Mouse (Mus musculus): ENCODE measurements at regions not wholly inside any gene's neighbourhood (a gene's known extent, or its start where the extent isn't known, plus 50 kb on each side); places are given as distances from the start of the nearest gene placed in this dataset.
A peak's percentile ranks its signal among the peaks of the same experiment; 100 is the strongest.

DNA sequence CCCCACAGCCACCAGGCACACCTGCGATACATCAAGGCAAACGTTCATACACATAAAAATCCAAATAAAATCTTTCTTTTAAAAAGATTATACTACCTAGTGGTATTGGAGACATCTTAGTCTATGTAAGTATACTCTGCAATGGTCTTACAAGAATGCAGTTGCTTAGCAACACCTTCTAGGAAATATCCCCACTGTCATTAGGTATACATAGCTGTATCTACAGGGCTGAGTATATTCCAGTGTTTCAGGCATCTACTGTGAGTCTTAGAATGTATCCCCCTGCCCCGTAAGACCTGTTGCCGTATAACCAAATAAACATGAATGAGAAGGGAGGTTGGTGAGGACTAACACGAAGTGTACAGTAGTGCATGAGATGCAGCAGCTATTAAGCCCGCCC, 142.8 kb upstream of the Nabp1 start:
- no peaks in the 10 kb centered on the region for H3K36me3 ChIP-seq (ENCODE audit: control insufficient read depth, insufficient read depth, low read length, poor library complexity, severe bottlenecking)
- peaks cover 1% of the 10 kb centered on the region for H3K4me1 ChIP-seq (ENCODE audit: control insufficient read depth, insufficient read depth, low read length)
- TF ChIP-seq EP300 (IDR thresholded peaks at IDR 0.05; ENCODE audit: insufficient read depth, low read depth, low read length) (no peak), POLR2A (IDR thresholded peaks at IDR 0.05; ENCODE audit: insufficient read depth, low read length) (no peak), CTCF (IDR thresholded peaks at IDR 0.05; ENCODE audit: low read depth, low read length) (no peak)
- H3K27ac ChIP-seq (ENCODE audit: insufficient read depth, low read length): no peak overlapping the region
- no peaks in the 10 kb centered on the region for H3K9me3 ChIP-seq (replicated peaks; ENCODE audit: control insufficient read depth, insufficient read depth, low read length, poor library complexity, severe bottlenecking)
- no peaks in the 10 kb centered on the region for H3K27me3 ChIP-seq (ENCODE audit: control insufficient read depth, insufficient read depth, low read length, poor library complexity, severe bottlenecking)
- no peak overlapping the region for H3K9ac ChIP-seq (ENCODE audit: low read depth, poor library complexity, severe bottlenecking)
- H3K4me3 ChIP-seq (ENCODE audit: low read depth, low read length): no peak overlapping the region

DNA sequence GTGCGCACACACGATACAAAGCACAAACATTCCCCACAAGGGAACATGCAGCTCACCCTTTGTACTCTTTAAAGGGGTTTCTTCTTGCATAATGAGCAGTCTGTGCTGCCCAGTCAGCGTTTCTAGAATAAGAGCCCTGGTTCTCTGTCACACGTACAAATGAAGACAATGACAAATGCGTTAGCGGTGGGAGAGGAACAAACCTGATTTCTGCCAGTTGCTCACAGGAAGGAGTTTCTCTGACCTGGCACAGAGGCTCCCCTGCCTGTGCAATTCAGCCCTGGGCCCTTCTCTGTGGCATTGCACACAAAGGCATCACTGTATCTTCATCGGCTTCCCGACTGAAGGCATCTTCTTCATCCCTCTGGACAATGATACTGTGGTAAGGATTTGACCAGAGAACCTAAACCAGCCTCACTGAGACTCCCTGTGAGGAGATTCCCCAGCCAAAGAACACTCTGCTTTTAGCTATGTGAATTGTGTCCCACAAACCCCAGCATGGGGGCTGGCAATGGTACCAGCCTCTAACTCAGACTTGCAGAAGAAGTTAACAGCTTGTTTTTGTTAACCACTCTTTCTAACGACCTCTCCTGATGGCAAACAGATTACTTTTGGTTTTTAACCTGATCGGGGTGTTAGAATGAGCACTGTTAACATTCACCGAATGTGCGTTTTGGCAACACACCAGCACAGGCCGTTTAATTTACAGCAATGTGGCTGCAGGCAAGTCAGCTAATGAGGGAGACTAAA, 139.5 kb upstream of the Nabp1 start:
- Histone ChIP-seq H3K9me3 (replicated peaks; ENCODE audit: control insufficient read depth, insufficient read depth, low read length, poor library complexity, severe bottlenecking) (no peaks in the 10 kb centered on the region), H3K4me3 (ENCODE audit: low read depth, low read length) (no peak overlapping the region), H3K27ac (ENCODE audit: insufficient read depth, low read length) (no peak overlapping the region), H3K9ac (ENCODE audit: low read depth, poor library complexity, severe bottlenecking) (no peak overlapping the region), H3K27me3 (ENCODE audit: control insufficient read depth, insufficient read depth, low read length, poor library complexity, severe bottlenecking) (no peaks in the 10 kb centered on the region), H3K4me1 (ENCODE audit: control insufficient read depth, insufficient read depth, low read length) (no peaks in the 10 kb centered on the region), H3K36me3 (ENCODE audit: control insufficient read depth, insufficient read depth, low read length, poor library complexity, severe bottlenecking) (no peaks in the 10 kb centered on the region)
- no peak for TF ChIP-seq EP300 (IDR thresholded peaks at IDR 0.05; ENCODE audit: insufficient read depth, low read depth, low read length)
- no peak for TF ChIP-seq POLR2A (IDR thresholded peaks at IDR 0.05; ENCODE audit: insufficient read depth, low read length)
- no peak for TF ChIP-seq CTCF (IDR thresholded peaks at IDR 0.05; ENCODE audit: low read depth, low read length)

DNA sequence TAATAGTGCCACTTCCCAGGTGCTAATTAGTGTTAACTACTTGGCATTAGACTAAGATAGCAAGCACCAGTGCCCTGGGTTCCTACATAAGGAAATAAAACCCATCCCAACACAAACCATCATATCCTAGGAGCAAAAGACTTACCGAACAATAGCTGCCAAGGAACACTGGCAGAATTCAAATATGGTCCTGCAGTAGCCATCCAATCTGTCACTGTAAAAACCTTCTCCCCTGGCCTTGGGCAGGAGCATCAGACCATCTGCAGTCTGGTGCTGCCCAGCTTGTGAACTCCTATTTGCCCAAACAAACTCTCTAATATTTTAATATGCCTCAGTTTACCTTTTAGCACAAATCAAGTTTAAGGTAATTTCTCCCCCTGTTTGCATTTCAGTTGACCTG, 137.9 kb upstream of the Nabp1 start:
- H3K4me3 ChIP-seq (ENCODE audit: low read depth, low read length): no peak overlapping the region
- no peaks in the 10 kb centered on the region for H3K4me1 ChIP-seq (ENCODE audit: control insufficient read depth, insufficient read depth, low read length)
- no peak overlapping the region; the same call in 1 of the 2 replicates for H3K9ac ChIP-seq (ENCODE audit: low read depth, poor library complexity, severe bottlenecking)
- no peak for TF ChIP-seq POLR2A (IDR thresholded peaks at IDR 0.05; ENCODE audit: insufficient read depth, low read length)
- TF ChIP-seq CTCF (IDR thresholded peaks at IDR 0.05; ENCODE audit: low read depth, low read length): no peak
- no peak for TF ChIP-seq EP300 (IDR thresholded peaks at IDR 0.05; ENCODE audit: insufficient read depth, low read depth, low read length)
- no peaks in the 10 kb centered on the region for H3K27me3 ChIP-seq (ENCODE audit: control insufficient read depth, insufficient read depth, low read length, poor library complexity, severe bottlenecking)
- no peaks in the 10 kb centered on the region for H3K9me3 ChIP-seq (replicated peaks; ENCODE audit: control insufficient read depth, insufficient read depth, low read length, poor library complexity, severe bottlenecking)
- H3K27ac ChIP-seq (ENCODE audit: insufficient read depth, low read length): no peak overlapping the region
- H3K36me3 ChIP-seq (ENCODE audit: control insufficient read depth, insufficient read depth, low read length, poor library complexity, severe bottlenecking): no peaks in the 10 kb centered on the region

DNA sequence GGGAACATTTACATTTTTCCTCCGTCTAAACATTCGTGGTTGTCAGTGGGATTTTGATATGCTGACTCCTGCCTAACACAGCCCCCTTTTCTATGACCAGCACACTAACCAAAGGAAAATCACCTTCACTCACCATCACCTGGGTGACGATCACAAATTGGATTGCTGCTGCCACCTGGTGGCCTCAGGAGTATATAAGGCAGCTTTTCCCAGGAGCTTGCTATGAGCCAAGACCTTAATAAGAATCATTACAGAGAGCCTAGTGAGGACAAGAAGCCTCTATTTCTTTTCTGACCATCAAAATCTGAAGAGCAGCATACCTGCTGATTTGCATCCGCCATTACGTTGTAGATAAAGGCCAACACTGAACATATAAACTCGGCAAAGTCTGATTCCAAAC, 137.3 kb upstream of the Nabp1 start:
- no peaks in the 10 kb centered on the region for H3K27me3 ChIP-seq (ENCODE audit: control insufficient read depth, insufficient read depth, low read length, poor library complexity, severe bottlenecking)
- TF ChIP-seq CTCF (IDR thresholded peaks at IDR 0.05; ENCODE audit: low read depth, low read length) (peak; percentile 43), EP300 (IDR thresholded peaks at IDR 0.05; ENCODE audit: insufficient read depth, low read depth, low read length) (no peak), POLR2A (IDR thresholded peaks at IDR 0.05; ENCODE audit: insufficient read depth, low read length) (no peak)
- H3K27ac ChIP-seq (ENCODE audit: insufficient read depth, low read length): no peak overlapping the region
- no peak overlapping the region for H3K4me3 ChIP-seq (ENCODE audit: low read depth, low read length)
- no peaks in the 10 kb centered on the region for H3K4me1 ChIP-seq (ENCODE audit: control insufficient read depth, insufficient read depth, low read length)
- H3K36me3 ChIP-seq (ENCODE audit: control insufficient read depth, insufficient read depth, low read length, poor library complexity, severe bottlenecking): no peaks in the 10 kb centered on the region
- no peaks in the 10 kb centered on the region for H3K9me3 ChIP-seq (replicated peaks; ENCODE audit: control insufficient read depth, insufficient read depth, low read length, poor library complexity, severe bottlenecking)
- H3K9ac ChIP-seq (ENCODE audit: low read depth, poor library complexity, severe bottlenecking): no peak overlapping the region; the same call in 1 of the 2 replicates

DNA sequence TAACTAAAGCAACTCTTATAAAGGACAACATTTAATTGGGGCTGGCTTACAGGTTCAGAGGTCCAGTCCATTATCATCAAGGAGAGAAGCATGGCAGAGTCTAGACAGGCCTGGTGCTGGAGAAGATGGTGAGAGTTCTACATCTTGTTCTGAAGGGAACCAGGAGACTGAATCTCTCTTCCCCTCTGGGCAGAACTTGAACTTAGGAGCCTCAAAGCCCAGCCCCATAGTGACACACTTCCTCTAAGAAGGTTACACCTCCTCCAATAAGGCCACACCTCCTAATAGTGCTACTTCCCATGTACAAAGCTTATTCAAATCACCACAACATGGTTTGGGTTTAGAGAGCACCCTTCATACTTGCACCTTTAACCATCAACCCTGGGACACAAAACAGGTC, 136.5 kb upstream of the Nabp1 start:
- H3K9me3 ChIP-seq (replicated peaks; ENCODE audit: control insufficient read depth, insufficient read depth, low read length, poor library complexity, severe bottlenecking): no peaks in the 10 kb centered on the region
- H3K4me3 ChIP-seq (ENCODE audit: low read depth, low read length): no peak overlapping the region
- no peaks in the 10 kb centered on the region for H3K27me3 ChIP-seq (ENCODE audit: control insufficient read depth, insufficient read depth, low read length, poor library complexity, severe bottlenecking)
- H3K4me1 ChIP-seq (ENCODE audit: control insufficient read depth, insufficient read depth, low read length): no peaks in the 10 kb centered on the region
- H3K36me3 ChIP-seq (ENCODE audit: control insufficient read depth, insufficient read depth, low read length, poor library complexity, severe bottlenecking): no peaks in the 10 kb centered on the region
- no peak overlapping the region for H3K27ac ChIP-seq (ENCODE audit: insufficient read depth, low read length)
- no peak overlapping the region for H3K9ac ChIP-seq (ENCODE audit: low read depth, poor library complexity, severe bottlenecking)
- TF ChIP-seq POLR2A (IDR thresholded peaks at IDR 0.05; ENCODE audit: insufficient read depth, low read length) (no peak), CTCF (IDR thresholded peaks at IDR 0.05; ENCODE audit: low read depth, low read length) (no peak), EP300 (IDR thresholded peaks at IDR 0.05; ENCODE audit: insufficient read depth, low read depth, low read length) (no peak)

DNA sequence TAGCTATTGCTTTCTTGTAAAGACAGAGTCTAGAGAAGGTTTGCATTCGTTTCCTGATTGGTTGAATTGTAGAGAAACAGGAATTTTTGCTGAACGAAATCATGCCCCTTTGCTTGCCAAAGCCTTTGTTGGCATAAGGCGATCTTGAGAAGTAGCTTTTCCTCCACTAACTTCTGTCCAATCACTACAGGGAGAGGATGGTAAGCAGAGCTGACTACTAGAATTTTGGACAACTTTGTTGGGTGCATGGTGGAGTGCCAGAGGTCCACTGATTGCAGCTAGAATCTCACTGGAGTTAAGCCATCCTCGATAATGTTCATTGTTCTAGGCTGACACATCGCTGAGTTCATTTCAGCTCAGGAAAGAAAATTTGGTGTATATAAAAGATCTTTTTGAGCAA, 131.1 kb upstream of the Nabp1 start:
- TF ChIP-seq CTCF (IDR thresholded peaks at IDR 0.05; ENCODE audit: low read depth, low read length) (no peak), POLR2A (IDR thresholded peaks at IDR 0.05; ENCODE audit: insufficient read depth, low read length) (no peak), EP300 (IDR thresholded peaks at IDR 0.05; ENCODE audit: insufficient read depth, low read depth, low read length) (no peak)
- H3K36me3 ChIP-seq (ENCODE audit: control insufficient read depth, insufficient read depth, low read length, poor library complexity, severe bottlenecking): no peaks in the 10 kb centered on the region
- no peak overlapping the region for H3K4me3 ChIP-seq (ENCODE audit: low read depth, low read length)
- H3K27ac ChIP-seq (ENCODE audit: insufficient read depth, low read length): no peak overlapping the region
- no peaks in the 10 kb centered on the region for H3K4me1 ChIP-seq (ENCODE audit: control insufficient read depth, insufficient read depth, low read length)
- no peak overlapping the region for H3K9ac ChIP-seq (ENCODE audit: low read depth, poor library complexity, severe bottlenecking)
- H3K9me3 ChIP-seq (replicated peaks; ENCODE audit: control insufficient read depth, insufficient read depth, low read length, poor library complexity, severe bottlenecking): no peaks in the 10 kb centered on the region
- no peaks in the 10 kb centered on the region for H3K27me3 ChIP-seq (ENCODE audit: control insufficient read depth, insufficient read depth, low read length, poor library complexity, severe bottlenecking)

All from ES-Bruce4 (cell line).